In the genomic region with DNA sequence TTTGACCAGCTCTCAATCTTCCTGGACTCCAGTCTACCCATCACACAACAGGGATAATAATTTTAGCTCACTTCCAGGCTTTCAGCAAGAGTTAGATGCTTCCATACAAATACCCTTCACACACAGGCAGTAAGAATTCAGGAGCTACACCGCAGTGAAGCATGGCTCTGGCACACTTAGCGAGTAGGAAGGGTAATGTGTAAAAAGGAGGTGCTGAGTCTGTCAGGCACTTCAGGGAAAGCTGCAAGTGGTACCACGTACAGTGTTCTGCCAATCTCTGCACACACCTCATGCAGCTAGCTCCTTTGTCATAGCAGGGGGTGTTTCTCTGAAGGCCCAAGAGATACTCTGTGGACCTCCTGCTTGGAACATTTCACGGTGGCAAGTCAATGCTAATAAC, we compare ENCODE assay signal across 21 mouse cellular contexts.
"Had no signal": no experiment of that assay in that cellular context is flagged by ENCODE, and none has a peak within 500 bp of the region (broad histone marks: within the 10 kb centered on the region; RNA-seq: fewer than 3 reads in every experiment).

No protein-coding gene starts in this region.

- H3K4me2 ChIP-seq: heart, embryonic 12.5 days; hindbrain, embryonic 13.5 days; hindbrain, embryonic 15.5 days; kidney, embryonic 15.5 days; limb, embryonic 12.5 days; liver, embryonic 12.5 days had no signal

- DNase-seq: gastrocnemius, postnatal 14 days; gastrocnemius, postnatal 36 days; heart, adult 2 months; heart, postnatal 10 days; kidney, adult 11 months; kidney, adult 2 months; kidney, adult 9 months; kidney, postnatal 14 days; kidney, postnatal 36 days; liver had no signal

- H3K27ac ChIP-seq: heart, adult 2 months; hindbrain, embryonic 13.5 days; hindbrain, embryonic 15.5 days; hindbrain, postnatal 0 days; kidney, embryonic 15.5 days; kidney, postnatal 0 days; limb, embryonic 10.5 days; limb, embryonic 12.5 days; liver, embryonic 12.5 days; liver, embryonic 14.5 days had no signal

- H3K4me1 ChIP-seq: heart, embryonic 12.5 days; liver, embryonic 12.5 days had no signal

- H3K4me3 ChIP-seq: heart, adult 2 months; heart, embryonic 12.5 days; hindbrain, embryonic 13.5 days; hindbrain, embryonic 15.5 days; kidney, embryonic 15.5 days; limb, embryonic 10.5 days; limb, embryonic 12.5 days; liver, embryonic 12.5 days had no signal

- H3K9me3 ChIP-seq: heart, embryonic 12.5 days; hindbrain, embryonic 13.5 days; hindbrain, embryonic 15.5 days; kidney, embryonic 15.5 days; limb, embryonic 10.5 days; limb, embryonic 12.5 days; liver, embryonic 12.5 days had no signal

- H3K36me3 ChIP-seq: heart, embryonic 12.5 days; hindbrain, embryonic 13.5 days; hindbrain, embryonic 15.5 days; kidney, embryonic 15.5 days; limb, embryonic 10.5 days; limb, embryonic 12.5 days; liver, embryonic 12.5 days had no signal

- H3K27me3 ChIP-seq: heart, embryonic 12.5 days; hindbrain, embryonic 13.5 days; hindbrain, embryonic 15.5 days; kidney, embryonic 15.5 days; liver, embryonic 12.5 days had no signal

- H3K9ac ChIP-seq: heart, embryonic 12.5 days; hindbrain, embryonic 13.5 days; hindbrain, embryonic 15.5 days; kidney, embryonic 15.5 days; limb, embryonic 12.5 days; liver, embryonic 12.5 days; liver, embryonic 14.5 days had no signal

- ATAC-seq: hindbrain, postnatal 0 days; intestine, embryonic 16.5 days; liver, embryonic 12.5 days had no signal
